Mouse (Mus musculus): ENCODE measurements around the gene Serpine3. TPM values are rescaled to one million over a fixed set of nuclear protein-coding genes. Genes with fewer than 3 reads are reported as not detected.

The Serpine3 gene
- total and polyA plus RNA-seq, 3 experiments: not detected

- peaks cover 5% of the 10 kb centered on the region; the same call in 1 of the 2 replicates for H3K79me2 ChIP-seq (ENCODE audit: control insufficient read depth, insufficient read depth, low read length, poor library complexity)
- H3K9me3 ChIP-seq (replicated peaks; ENCODE audit: insufficient read depth, low read length): no peaks in the 10 kb centered on the region
- TF ChIP-seq MAZ (IDR thresholded peaks at IDR 0.05; ENCODE audit: low read depth, low read length) (no peak), NELFE (IDR thresholded peaks at IDR 0.05; ENCODE audit: low read depth, low read length) (no peak), CHD1 (IDR thresholded peaks at IDR 0.05; ENCODE audit: low read depth, low read length) (no peak), SIN3A (IDR thresholded peaks at IDR 0.05; ENCODE audit: low read length) (no peak), EP300 (IDR thresholded peaks at IDR 0.05; ENCODE audit: low read depth in 1 of 2, low read length in 2 of 2) (no peak), CHD2 (IDR thresholded peaks at IDR 0.05; ENCODE audit: low read length) (no peak), MXI1 (IDR thresholded peaks at IDR 0.05; ENCODE audit: low read depth, low read length) (no peak), MAX (IDR thresholded peaks at IDR 0.05; ENCODE audit: low read length) (no peak), HCFC1 (IDR thresholded peaks at IDR 0.05; ENCODE audit: low read depth, low read length) (no peak), TBP (IDR thresholded peaks at IDR 0.05; ENCODE audit: low read depth, low read length) (no peak), KAT2A (conservative IDR thresholded peaks at IDR 0.05; ENCODE audit: low read depth, low read length) (no peak), USF2 (IDR thresholded peaks at IDR 0.05; ENCODE audit: borderline replicate concordance in 1 of 2, insufficient read depth in 1 of 2, low read depth in 1 of 2, low read length in 2 of 2) (no peak)
- peaks cover 2 to 6% of the 10 kb centered on the region in 2 experiments; a peak in 3 of 4 replicates for H3K4me1 ChIP-seq (ENCODE audit: control insufficient read depth in 1 of 2, insufficient read depth in 2 of 2, low read length in 2 of 2)
- DNase-seq (ENCODE audit: low read depth, low spot score): no peak
- H3K27me3 ChIP-seq (ENCODE audit: control insufficient read depth in 1 of 2, insufficient read depth in 2 of 2, low read length in 2 of 2): no peaks in the 10 kb centered on the region
- H3K27ac ChIP-seq (ENCODE audit: control insufficient read depth, low read depth, low read length): no peak overlapping the region
- H3K9ac ChIP-seq (ENCODE audit: control insufficient read depth, low read depth, low read length, poor library complexity, severe bottlenecking): no peak overlapping the region
- no peak overlapping the region for H3K4me3 ChIP-seq (ENCODE audit: control insufficient read depth in 1 of 2, insufficient read depth in 1 of 2, low read depth in 2 of 2, low read length in 2 of 2)
- peaks cover 11 to 17% of the 10 kb centered on the region in 2 experiments for H3K36me3 ChIP-seq (ENCODE audit: control insufficient read depth in 1 of 2, insufficient read depth in 2 of 2, low read length in 2 of 2)
These were observed 58.2 kb downstream of the Serpine3 start for GRCm38 (mm10) chr14:62721625-62722024.

GRCm38 (mm10) chr14:62724560-62724959 lies 61.1 kb downstream of the Serpine3 start:
- Histone ChIP-seq H3K9me3 (replicated peaks; ENCODE audit: insufficient read depth, low read length) (no peaks in the 10 kb centered on the region), H3K27me3 (ENCODE audit: control insufficient read depth in 1 of 2, insufficient read depth in 2 of 2, low read length in 2 of 2) (no peaks in the 10 kb centered on the region), H3K27ac (ENCODE audit: control insufficient read depth, low read depth, low read length) (no peak overlapping the region), H3K4me1 (ENCODE audit: control insufficient read depth in 1 of 2, insufficient read depth in 2 of 2, low read length in 2 of 2) (peaks cover 2 to 6% of the 10 kb centered on the region in 2 experiments; a peak in 3 of 4 replicates), H3K79me2 (ENCODE audit: control insufficient read depth, insufficient read depth, low read length, poor library complexity) (0 out of 2 replicates have a peak, but pooled peaks cover 4% of the 10 kb centered on the region), H3K9ac (ENCODE audit: control insufficient read depth, low read depth, low read length, poor library complexity, severe bottlenecking) (no peak overlapping the region), H3K36me3 (ENCODE audit: control insufficient read depth in 1 of 2, insufficient read depth in 2 of 2, low read length in 2 of 2) (peaks cover 3 to 17% of the 10 kb centered on the region in 2 experiments), H3K4me3 (ENCODE audit: control insufficient read depth in 1 of 2, insufficient read depth in 1 of 2, low read depth in 2 of 2, low read length in 2 of 2) (no peak overlapping the region)
- DNase-seq (ENCODE audit: low read depth, low spot score): peak; percentile 49
- TF ChIP-seq TAL1 (IDR thresholded peaks at IDR 0.05; ENCODE audit: low read length) (no peak), ZKSCAN1 (IDR thresholded peaks at IDR 0.05; ENCODE audit: low read depth, low read length) (no peak), ZNF384 (IDR thresholded peaks at IDR 0.05; ENCODE audit: low read depth, low read length) (no peak), MAZ (IDR thresholded peaks at IDR 0.05; ENCODE audit: low read depth, low read length) (no peak), UBTF (IDR thresholded peaks at IDR 0.05; ENCODE audit: borderline replicate concordance, insufficient read depth, low read depth, low read length) (no peak), NRF1 (IDR thresholded peaks at IDR 0.05; ENCODE audit: insufficient read depth, low read depth, low read length, poor library complexity, severe bottlenecking) (no peak), KAT2A (conservative IDR thresholded peaks at IDR 0.05; ENCODE audit: low read depth, low read length) (no peak), GATA1 (IDR thresholded peaks at IDR 0.05; ENCODE audit: low read depth, low read length) (no peak), POLR2AphosphoS2 (IDR thresholded peaks at IDR 0.05; ENCODE audit: low read length) (no peak), BHLHE40 (IDR thresholded peaks at IDR 0.05; ENCODE audit: borderline replicate concordance, low read depth, low read length) (no peak), CHD1 (IDR thresholded peaks at IDR 0.05; ENCODE audit: low read depth, low read length) (no peak), USF2 (IDR thresholded peaks at IDR 0.05; ENCODE audit: borderline replicate concordance in 1 of 2, insufficient read depth in 1 of 2, low read depth in 1 of 2, low read length in 2 of 2) (no peak), CTCF (IDR thresholded peaks at IDR 0.05 in 2 of 3, conservative IDR thresholded peaks at IDR 0.05 in 1 of 3; ENCODE audit: control insufficient read depth in 1 of 3, insufficient read depth in 1 of 3, low read depth in 2 of 3, low read length in 3 of 3, poor library complexity in 1 of 3, severe bottlenecking in 1 of 3) (no peak), RAD21 (IDR thresholded peaks at IDR 0.05; ENCODE audit: low read depth, low read length) (no peak), EP300 (IDR thresholded peaks at IDR 0.05; ENCODE audit: low read depth in 1 of 2, low read length in 2 of 2) (no peak), E2F4 (IDR thresholded peaks at IDR 0.05; ENCODE audit: borderline replicate concordance, low read depth, low read length) (no peak), NELFE (IDR thresholded peaks at IDR 0.05; ENCODE audit: low read depth, low read length) (no peak)
